Mouse (Mus musculus): ENCODE data around the gene Art4.

Gene Art4

GRCm38 (mm10) chr6:136803093-136803738 lies 54.3 kb downstream of the Art4 start:
- CTCF ChIA-PET = interaction anchor here (0.5 to 1.0 kb wide), 2 partner anchors 15 to 57 kb away, joined by 3 read pairs; no protein-coding TSS in a partner anchor

- CTCF ChIA-PET = no interaction called here
Measured at GRCm38 (mm10) chr6:136801274-136801673, 56.3 kb downstream of the Art4 start.

- CTCF ChIA-PET = no interaction called here
Measured at GRCm38 (mm10) chr6:136800710-136801109, 56.8 kb downstream of the Art4 start.

Data from spleen, embryonic (tissue).